Mouse (Mus musculus) midbrain, embryonic 11.5 days (tissue): Measurements from ENCODE around the gene Olfr618. TPM values are rescaled to one million over a fixed set of nuclear protein-coding genes. Genes with fewer than 3 reads are reported as not detected.
"Not testable (repeated sequence)": the region's sequence is repeated elsewhere in the genome, so short reads cannot be mapped to it uniquely, and the experiment has no call there.

Source experiments
- ATAC-seq: fragments of 200-750 bp; cut with Nextera tagmentation; 2 replicates; pipeline ENCODE4 v1.8.0; 2017; ENCODE audit warnings: moderate TSS enrichment, moderate library complexity; ENCODE audit not compliant: low FRiP score
- DNase-seq: peaks from one replicate; pipeline ENCODE4 v3.0.0; 2015; ENCODE audit warnings: low spot score; ENCODE audit errors: missing footprints
- H3K27ac ChIP-seq: fragments of 300-500 bp; sonication (generic); 2 replicates; pipeline ENCODE4 v1.5.1; 2014; ENCODE audit warnings: low read depth, low read length
- H3K27me3 ChIP-seq: fragments of 300-500 bp; sonication (generic); 2 replicates; pipeline ENCODE4 v1.6.1; 2014; ENCODE audit warnings: mild to moderate bottlenecking, low read length, moderate library complexity, mixed read lengths; ENCODE audit not compliant: control insufficient read depth, insufficient read depth
- H3K36me3 ChIP-seq: fragments of 300-500 bp; sonication (generic); 2 replicates; pipeline ENCODE4 v1.6.1; 2014; ENCODE audit warnings: mild to moderate bottlenecking, low read length, moderate library complexity, mixed read lengths; ENCODE audit not compliant: control insufficient read depth, insufficient read depth
- H3K4me1 ChIP-seq: fragments of 300-500 bp; sonication (generic); 2 replicates; pipeline ENCODE4 v1.6.1; 2014; ENCODE audit warnings: low read length; ENCODE audit not compliant: control insufficient read depth, insufficient read depth
- H3K4me2 ChIP-seq: fragments of 300-500 bp; sonication (generic); 2 replicates; pipeline ENCODE4 v1.6.1; 2014; ENCODE audit warnings: mild to moderate bottlenecking, moderate library complexity
- H3K4me3 ChIP-seq: fragments of 300-500 bp; sonication (generic); 2 replicates; pipeline ENCODE4 v1.5.1; 2014; ENCODE audit warnings: low read depth, low read length
- H3K9ac ChIP-seq: fragments of 300-500 bp; sonication (generic); 2 replicates; pipeline ENCODE4 v1.6.1; 2014; ENCODE audit warnings: low read length
- H3K9me3 ChIP-seq: fragments of 300-500 bp; sonication (generic); 2 replicates; pipeline ENCODE4 v1.6.1; 2016; ENCODE audit warnings: low read length; ENCODE audit not compliant: control insufficient read depth
- WGBS: fragments of 180-500 bp; shearing (Covaris S2); extraction: QIAGEN DNeasy Blood & Tissue Kit; methylation state at CpG from one replicate; pipeline ENCODE4 v1.1.7; 2014; 5-methylcytosine and 5-hydroxymethylcytosine counted together
- polyA plus RNA-seq: library from polyadenylated mRNA; unstranded; fragments of >200 nt; fragmentation: Nextera tagmentation; extraction: Ambion mirVana; gene quantifications from 2 replicates; pipeline ENCODE4 v1.2.1, GENCODE M21; 2014

The Olfr618 gene
- not detected in 2 replicates for polyA plus RNA-seq

DNA sequence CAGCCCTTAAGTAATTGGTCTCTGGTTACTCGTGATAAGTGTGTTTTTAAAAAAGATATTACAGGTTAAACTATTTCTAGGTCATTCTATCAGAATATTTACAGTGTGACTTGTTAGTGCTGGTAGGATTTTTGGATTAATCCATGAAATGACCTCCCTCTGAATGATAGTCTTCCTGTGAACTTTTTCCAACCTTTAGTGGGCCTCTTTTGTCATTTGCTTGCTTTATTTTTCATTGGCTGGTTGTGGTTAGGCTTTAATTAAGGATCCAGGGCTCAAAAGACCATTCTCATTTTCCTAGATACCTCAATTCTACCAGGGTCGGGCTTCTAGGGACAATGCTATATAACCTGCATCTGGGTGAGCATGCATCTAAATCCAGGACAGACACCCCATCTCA lies at the start of gene Olfr618:
Gene Olfr618, plus strand, starts transcription at position 301 of the 400 bp plus-strand sequence.
- Histone ChIP-seq H3K4me3 (no peak within 1 kb of the TSS), H3K9ac (no peak within 1 kb of the TSS), H3K4me2 (no peak within 1 kb of the TSS), H3K27ac (no peak within 1 kb of the TSS), H3K27me3 (no peaks in the 10 kb centered on the region), H3K9me3 (no peaks in the 10 kb centered on the region), H3K36me3 (no peaks in the 10 kb centered on the region), H3K4me1 (no peaks in the 10 kb centered on the region)
- DNase-seq (no peak), ATAC-seq (no peak)
- 61% methylated on average over 2 of the region's 2 CpGs for WGBS

DNA sequence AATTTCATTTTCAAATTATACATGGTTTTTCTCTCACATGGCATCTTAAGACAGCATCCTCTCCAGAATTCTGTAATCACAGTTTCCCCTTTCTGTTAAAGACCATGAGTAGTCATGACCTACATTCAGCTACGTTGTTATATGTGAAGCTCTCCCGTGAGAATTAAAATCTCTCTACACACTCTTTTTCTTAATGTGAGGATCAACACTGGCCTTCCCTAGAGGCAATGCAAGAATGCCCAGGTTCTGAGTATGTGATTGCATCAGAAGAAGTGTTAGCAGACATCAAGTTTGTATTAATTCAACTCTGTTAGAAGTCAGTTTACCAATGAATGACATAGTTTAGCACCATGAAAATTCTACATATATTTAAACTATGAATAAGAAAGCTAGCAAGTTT lies 47.3 kb upstream of the Olfr618 start, which contains the start of gene Olfr612:
Gene Olfr612, minus strand, starts transcription at position 101 of the 400 bp plus-strand sequence.
- 84% methylated on average over 2 of the region's 2 CpGs for WGBS

GRCm38 (mm10) chr7:103547774-103548173 lies 42.1 kb upstream of the Olfr618 start, which contains the start of gene Olfr613:
Gene Olfr613 (plus strand): TSS chr7:103548074.
- no peaks in the 10 kb centered on the region for H3K9me3 ChIP-seq
- no peak within 1 kb of the TSS for H3K4me2 ChIP-seq
- no peaks in the 10 kb centered on the region for H3K4me1 ChIP-seq
- ATAC-seq (no peak), DNase-seq (no peak)
- H3K27me3 ChIP-seq, result no peaks in the 10 kb centered on the region
- no peaks in the 10 kb centered on the region for H3K36me3 ChIP-seq
- no peak within 1 kb of the TSS for H3K4me3 ChIP-seq
- H3K27ac ChIP-seq, result no peak within 1 kb of the TSS
- no peak within 1 kb of the TSS for H3K9ac ChIP-seq
- 84% methylated on average over 2 of the region's 2 CpGs for WGBS

More for the DNA sequence above, 47.3 kb upstream of the Olfr618 start, which contains the start of gene Olfr612:
- not testable (repeated sequence) for H3K4me3 ChIP-seq, H3K4me1 ChIP-seq, H3K36me3 ChIP-seq, H3K9me3 ChIP-seq, H3K4me2 ChIP-seq, ATAC-seq, DNase-seq, H3K27ac ChIP-seq, H3K9ac ChIP-seq, H3K27me3 ChIP-seq

GRCm38 (mm10) chr7:103555779-103556178 lies 34.1 kb upstream of the Olfr618 start, which contains the start of gene Olfr615:
Gene Olfr615 (plus strand): TSS chr7:103556079.
- H3K4me1 ChIP-seq, result no peaks in the 10 kb centered on the region
- ATAC-seq (no peak), DNase-seq (no peak)
- 87% methylated on average over 2 of the region's 2 CpGs for WGBS
- no peaks in the 10 kb centered on the region for H3K27me3 ChIP-seq
- H3K36me3 ChIP-seq, result no peaks in the 10 kb centered on the region
- H3K4me2 ChIP-seq, result no peak within 1 kb of the TSS
- no peak within 1 kb of the TSS for H3K4me3 ChIP-seq
- no peak within 1 kb of the TSS for H3K9ac ChIP-seq
- no peak within 1 kb of the TSS for H3K27ac ChIP-seq
- H3K9me3 ChIP-seq, result no peaks in the 10 kb centered on the region

GRCm38 (mm10) chr7:103569043-103569442 lies 20.9 kb upstream of the Olfr618 start, which contains the start of gene Olfr616:
Gene Olfr616 (minus strand): TSS chr7:103569143.
- ATAC-seq (no peak), DNase-seq (no peak)
- Histone ChIP-seq H3K36me3 (no peaks in the 10 kb centered on the region), H3K9me3 (no peaks in the 10 kb centered on the region), H3K9ac (no peak within 1 kb of the TSS), H3K27me3 (no peaks in the 10 kb centered on the region), H3K4me3 (no peak within 1 kb of the TSS), H3K4me1 (no peaks in the 10 kb centered on the region), H3K27ac (no peak within 1 kb of the TSS), H3K4me2 (no peak within 1 kb of the TSS)
- 85% methylated on average over 3 of the region's 3 CpGs for WGBS

DNA sequence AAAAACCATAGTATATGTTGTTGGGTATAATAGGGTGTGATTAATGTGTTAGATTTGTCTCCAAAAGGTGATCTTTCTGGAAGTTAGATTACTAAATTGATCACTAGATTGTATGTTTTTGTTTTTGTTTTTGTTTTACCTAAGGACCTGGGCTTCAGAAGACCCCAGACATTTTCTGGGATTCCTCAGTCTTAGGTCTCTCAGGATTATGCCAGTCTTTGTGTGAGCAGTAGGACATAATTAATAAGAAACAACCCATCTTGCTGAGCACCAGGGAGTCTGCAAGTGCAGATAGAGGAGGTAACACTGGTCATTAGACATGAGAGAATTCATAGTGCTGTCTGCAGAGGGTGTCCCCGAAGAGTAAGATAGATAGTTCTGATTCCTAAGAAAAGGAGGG lies 17.1 kb upstream of the Olfr618 start, which contains the start of gene Olfr617:
Gene Olfr617, plus strand, starts transcription at position 301 of the 400 bp plus-strand sequence.
- H3K27me3 ChIP-seq, result no peaks in the 10 kb centered on the region
- WGBS, result 91% methylated on average over 1 of the region's 1 CpGs
- no peak within 1 kb of the TSS for H3K9ac ChIP-seq
- DNase-seq, result no peak
- H3K36me3 ChIP-seq, result no peaks in the 10 kb centered on the region
- no peaks in the 10 kb centered on the region for H3K9me3 ChIP-seq
- H3K27ac ChIP-seq, result no peak within 1 kb of the TSS
- no peak for ATAC-seq
- H3K4me1 ChIP-seq, result no peaks in the 10 kb centered on the region
- no peak within 1 kb of the TSS for H3K4me2 ChIP-seq
- H3K4me3 ChIP-seq, result no peak within 1 kb of the TSS

DNA sequence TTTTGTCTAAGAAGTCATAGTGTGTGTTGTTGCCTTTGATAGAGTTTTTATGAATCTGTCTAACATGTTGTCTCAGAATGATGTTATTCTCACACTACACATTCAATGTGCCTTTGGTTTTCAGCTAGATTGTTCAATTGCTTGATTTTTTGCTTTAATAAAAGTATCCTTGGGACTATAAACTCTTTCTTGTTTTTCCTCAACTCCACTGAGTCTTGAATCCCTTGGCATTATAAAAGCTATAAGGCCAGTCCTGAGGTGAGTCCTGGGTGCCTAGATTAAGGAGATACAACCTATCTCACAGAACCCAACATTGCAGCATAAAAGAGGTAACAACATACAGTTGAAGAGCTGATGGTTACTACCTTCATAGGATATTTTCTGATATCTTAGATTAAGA lies 10.4 kb downstream of the Olfr618 start, which contains the start of gene Olfr619:
Gene Olfr619, plus strand, starts transcription at position 301 of the 400 bp plus-strand sequence.
- H3K4me3 ChIP-seq, result no peak within 1 kb of the TSS
- H3K27me3 ChIP-seq, result no peaks in the 10 kb centered on the region
- DNase-seq (no peak), ATAC-seq (no peak)
- no peaks in the 10 kb centered on the region for H3K9me3 ChIP-seq
- H3K27ac ChIP-seq, result no peak within 1 kb of the TSS
- no peak within 1 kb of the TSS for H3K4me2 ChIP-seq
- no peak within 1 kb of the TSS for H3K9ac ChIP-seq
- no peaks in the 10 kb centered on the region for H3K4me1 ChIP-seq
- no peaks in the 10 kb centered on the region for H3K36me3 ChIP-seq

- Histone ChIP-seq H3K27ac (no peak overlapping the region), H3K36me3 (no peaks in the 10 kb centered on the region), H3K4me1 (no peaks in the 10 kb centered on the region), H3K4me2 (no peak overlapping the region), H3K9me3 (no peaks in the 10 kb centered on the region), H3K27me3 (no peaks in the 10 kb centered on the region), H3K9ac (no peak overlapping the region), H3K4me3 (no peak overlapping the region)
- DNase-seq (no peak), ATAC-seq (no peak)
- WGBS, result 91% methylated on average over 2 of the region's 2 CpGs
Observed at GRCm38 (mm10) chr7:103607425-103607824, 17.5 kb downstream of the Olfr618 start.

DNA sequence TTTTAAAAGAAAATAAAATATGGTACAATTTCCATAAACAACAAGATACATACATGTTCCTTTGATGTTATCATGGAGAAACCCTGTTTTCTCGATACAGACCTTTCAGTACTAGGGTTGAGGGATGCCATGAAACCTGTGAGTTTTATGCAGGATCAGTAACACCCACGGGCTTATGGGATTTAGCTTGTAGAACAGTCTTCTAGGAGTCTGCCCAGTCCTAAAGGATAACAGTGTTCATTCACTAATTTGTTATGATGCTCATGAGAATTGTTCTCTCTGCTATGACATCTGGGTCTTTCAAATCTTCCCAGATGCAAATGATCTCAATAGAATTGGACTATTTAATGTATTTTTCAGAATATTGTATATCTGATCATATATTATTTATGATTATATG lies 22.5 kb downstream of the Olfr618 start, which contains the start of gene Olfr620:
Gene Olfr620, minus strand, starts transcription at position 101 of the 400 bp plus-strand sequence.
- Histone ChIP-seq H3K9ac (no peak within 1 kb of the TSS), H3K27ac (no peak within 1 kb of the TSS), H3K4me2 (no peak within 1 kb of the TSS), H3K4me3 (no peak within 1 kb of the TSS), H3K9me3 (no peaks in the 10 kb centered on the region), H3K4me1 (no peaks in the 10 kb centered on the region), H3K27me3 (no peaks in the 10 kb centered on the region), H3K36me3 (no peaks in the 10 kb centered on the region)
- 82% methylated on average over 2 of the region's 2 CpGs for WGBS
- ATAC-seq (no peak), DNase-seq (no peak)
